Mouse (Mus musculus) heart, postnatal 0 days (tissue): ENCODE measurements at regions not wholly inside any gene's neighbourhood (a gene's known extent, or its start where the extent isn't known, plus 50 kb on each side); places are given as distances from the start of the nearest gene placed in this dataset.

Source experiments
- CTCF ChIP-seq: IDR thresholded peaks from 2 replicates; pipeline ENCODE4 v1.5.1; 2016; ENCODE audit warnings: antibody characterized with exemption, control low read depth, low read depth
- EP300 ChIP-seq: IDR thresholded peaks from 2 replicates; pipeline ENCODE4 v1.6.1; 2016; ENCODE audit warnings: antibody characterized with exemption, low read depth

- TF ChIP-seq CTCF: no peak
- TF ChIP-seq EP300: no peak
Measured at GRCm38 (mm10) chr14:87305481-87305880, 111.0 kb upstream of the Tdrd3 start.
